Mouse (Mus musculus) limb, embryonic 14.5 days (tissue): ENCODE data around the gene Psmd13. TPM values are rescaled to one million over a fixed set of nuclear protein-coding genes. Genes with fewer than 3 reads are reported as not detected.

Experiments
- ATAC-seq: fragments of 200-750 bp; cut with Nextera tagmentation; 2 replicates; pipeline ENCODE4 v1.8.0; 2017; ENCODE audit warnings: low read depth, moderate number of reproducible peaks, moderate TSS enrichment; ENCODE audit not compliant: low FRiP score
- DNase-seq: peaks from one replicate; pipeline ENCODE4 v3.0.0-alpha.2; 2015; ENCODE audit warnings: low spot score
- H3K27ac ChIP-seq: fragments of 300-500 bp; sonication (generic); replicated peaks from 2 replicates; pipeline ENCODE4 v1.5.1; 2014; ENCODE audit warnings: low read depth, mild to moderate bottlenecking, low read length, moderate library complexity, mixed read lengths
- H3K27me3 ChIP-seq: fragments of 300-500 bp; sonication (generic); 2 replicates; pipeline ENCODE4 v1.6.1; 2014; ENCODE audit warnings: low read length, mixed read lengths; ENCODE audit not compliant: control insufficient read depth, insufficient read depth
- H3K36me3 ChIP-seq: fragments of 300-500 bp; sonication (generic); 2 replicates; pipeline ENCODE4 v1.6.1; 2014; ENCODE audit warnings: mild to moderate bottlenecking, low read length, moderate library complexity, mixed read lengths; ENCODE audit not compliant: control insufficient read depth, insufficient read depth
- H3K4me1 ChIP-seq: fragments of 300-500 bp; sonication (generic); 2 replicates; pipeline ENCODE4 v1.6.1; 2014; ENCODE audit warnings: antibody characterized with exemption, low read length, mixed read lengths; ENCODE audit not compliant: control insufficient read depth, insufficient read depth
- H3K4me2 ChIP-seq: fragments of 300-500 bp; sonication (generic); replicated peaks from 2 replicates; pipeline ENCODE4 v1.6.1; 2014; ENCODE audit warnings: low read depth, mild to moderate bottlenecking, low read length, moderate library complexity; ENCODE audit not compliant: severe bottlenecking
- H3K4me3 ChIP-seq: fragments of 300-500 bp; sonication (generic); replicated peaks from 2 replicates; pipeline ENCODE4 v1.5.1; 2014; ENCODE audit warnings: low read length
- H3K9ac ChIP-seq: fragments of 300-500 bp; sonication (generic); 2 replicates; pipeline ENCODE4 v1.6.1; 2014; ENCODE audit warnings: mild to moderate bottlenecking, low read depth, low read length, moderate library complexity; ENCODE audit not compliant: severe bottlenecking
- H3K9me3 ChIP-seq: fragments of 300-500 bp; sonication (generic); 2 replicates; pipeline ENCODE4 v1.6.1; 2016; ENCODE audit warnings: low read length; ENCODE audit not compliant: control insufficient read depth
- POLR2A ChIP-seq: fragments of 200-500 bp; IDR thresholded peaks from 2 replicates; pipeline ENCODE4 v1.8.0; 2012; ENCODE audit warnings: inconsistent platforms, mild to moderate bottlenecking, moderate library complexity, borderline replicate concordance; ENCODE audit not compliant: insufficient read depth, insufficient read length; ENCODE audit errors: extremely low read depth
- WGBS: fragments of 180-500 bp; shearing (Covaris S2); extraction: QIAGEN DNeasy Blood & Tissue Kit; methylation state at CpG from one replicate; pipeline ENCODE4 v1.1.7; 2014; 5-methylcytosine and 5-hydroxymethylcytosine counted together
- polyA plus RNA-seq, 2 experiments: library from polyadenylated mRNA; depleted of rRNA in 1 of 2; stranded (reverse) in 1 of 2; unstranded in 1 of 2; fragments of >200 nt; fragmentation: Nextera tagmentation in 1 of 2; extraction: Ambion mirVana in 1 of 2; gene quantifications; 2 replicates each; pipeline versions ENCODE4 v1.2.1 to v1.2.3; 2012 to 2014

The Psmd13 gene
- polyA plus RNA-seq, 2 experiments: 113 to 133 TPM

- DNase-seq (no peak), ATAC-seq (no peak)
- TF ChIP-seq POLR2A: no peak
- H3K27ac ChIP-seq: no peak overlapping the region
- H3K9me3 ChIP-seq: no peaks in the 10 kb centered on the region
- no peaks in the 10 kb centered on the region for H3K4me1 ChIP-seq
- no peak overlapping the region for H3K4me3 ChIP-seq
- WGBS: 84% methylated on average over 9 of the region's 9 CpGs
- H3K27me3 ChIP-seq: peaks cover 3% of the 10 kb centered on the region; the same call in 1 of the 2 replicates
- H3K9ac ChIP-seq: no peak overlapping the region
- H3K4me2 ChIP-seq: no peak overlapping the region
- H3K36me3 ChIP-seq: no peaks in the 10 kb centered on the region
Measured at GRCm38 (mm10) chr7:140836243-140837115, 45.3 kb upstream of the Psmd13 start.

DNA sequence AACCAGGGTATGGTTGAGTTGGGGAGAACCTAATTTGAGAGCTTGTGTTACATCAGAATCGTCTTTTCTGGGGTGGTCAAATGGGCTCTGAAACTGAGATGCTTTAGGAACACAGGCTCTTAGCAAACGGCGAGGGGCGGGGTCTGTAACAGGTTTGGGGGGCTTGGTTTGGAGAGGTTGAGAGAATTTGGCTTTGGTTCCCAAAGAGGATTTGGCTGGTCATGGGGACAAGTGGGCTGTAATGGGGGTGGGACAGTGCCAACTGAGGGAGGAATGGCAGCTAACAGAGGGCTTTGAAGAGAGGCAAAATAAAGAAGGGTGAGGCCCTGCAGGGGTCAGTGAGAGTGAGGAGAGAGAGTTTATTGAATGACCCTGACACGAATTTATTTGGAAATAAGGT lies 42.2 kb upstream of the Psmd13 start:
- Histone ChIP-seq H3K27me3 (peaks cover 7% of the 10 kb centered on the region; the same call in 1 of the 2 replicates), H3K9me3 (no peaks in the 10 kb centered on the region), H3K27ac (no peak overlapping the region), H3K4me2 (no peak overlapping the region), H3K4me3 (no peak overlapping the region), H3K36me3 (no peaks in the 10 kb centered on the region), H3K9ac (no peak overlapping the region), H3K4me1 (no peaks in the 10 kb centered on the region)
- ATAC-seq (no peak), DNase-seq (no peak)
- WGBS: 54% methylated on average over 5 of the region's 5 CpGs
- TF ChIP-seq POLR2A: no peak

GRCm38 (mm10) chr7:140840750-140841735 lies 40.7 kb upstream of the Psmd13 start:
- no peak for DNase-seq
- no peak for TF ChIP-seq POLR2A
- Histone ChIP-seq H3K27me3 (peaks cover 7% of the 10 kb centered on the region; the same call in 1 of the 2 replicates), H3K9ac (no peak overlapping the region), H3K4me2 (no peak overlapping the region), H3K36me3 (no peaks in the 10 kb centered on the region), H3K9me3 (no peaks in the 10 kb centered on the region), H3K4me3 (no peak overlapping the region), H3K4me1 (no peaks in the 10 kb centered on the region), H3K27ac (no peak overlapping the region)
- 31% methylated on average over 19 of the region's 19 CpGs for WGBS
- no peak for ATAC-seq

DNA sequence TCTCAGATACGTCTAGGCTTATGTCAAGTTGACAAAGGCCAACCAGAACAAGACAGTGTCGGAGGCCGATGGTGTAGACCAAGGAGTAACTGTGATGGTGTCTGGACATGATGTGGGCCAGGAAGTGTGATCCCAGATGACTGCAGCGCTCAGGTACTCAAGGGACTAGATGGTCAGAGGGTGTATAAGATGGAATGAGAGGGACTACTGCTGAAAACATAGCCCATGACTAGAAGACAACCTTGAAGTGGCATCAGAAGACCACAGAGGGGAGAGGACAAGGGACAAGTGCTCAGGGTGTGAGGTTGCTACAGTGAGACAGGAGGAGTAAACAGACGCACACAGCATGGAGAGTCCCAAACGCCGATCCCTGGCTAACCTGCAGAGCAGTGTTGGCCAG lies 38.0 kb upstream of the Psmd13 start:
- no peak for TF ChIP-seq POLR2A
- 77% methylated on average over 7 of the region's 7 CpGs for WGBS
- no peaks in the 10 kb centered on the region for H3K9me3 ChIP-seq

DNA sequence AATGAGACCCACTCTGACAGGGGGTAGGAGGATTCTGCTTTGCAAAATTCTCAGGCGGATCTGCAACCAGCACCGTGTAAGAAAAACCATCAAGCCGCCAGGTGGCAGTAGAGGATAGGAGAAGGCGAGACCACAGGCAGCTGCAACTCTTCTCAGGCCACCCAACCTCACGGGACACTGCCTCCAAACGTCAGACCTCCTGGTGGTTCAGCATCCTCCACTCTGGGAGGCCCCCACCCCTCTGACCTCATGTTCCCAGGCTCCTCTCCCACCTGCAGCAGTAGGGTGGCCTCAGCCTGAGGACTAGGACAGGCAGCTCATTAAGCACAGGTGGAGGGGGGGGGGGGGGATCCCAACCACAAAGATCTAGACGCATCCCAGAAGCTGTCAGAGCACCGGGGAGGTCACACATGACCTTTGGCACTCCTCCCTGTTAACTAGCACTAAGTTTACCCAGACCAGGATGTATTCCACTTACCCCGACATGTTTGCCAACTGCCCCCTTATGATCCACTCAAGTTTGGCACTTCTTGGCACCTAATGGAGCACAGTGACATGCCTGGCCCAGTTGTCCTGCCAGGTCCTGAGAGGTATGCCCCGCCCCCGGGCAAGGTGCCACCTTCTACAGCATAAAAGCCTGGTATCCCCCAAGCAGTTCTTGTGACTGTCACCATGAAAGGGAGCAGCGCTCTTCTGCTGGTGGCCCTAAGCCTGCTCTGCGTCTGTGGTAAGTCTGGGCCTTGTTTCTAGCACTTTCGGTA lies 36.7 kb upstream of the Psmd13 start, which contains the start of gene Scgb1c1:
Gene Scgb1c1 (plus strand): TSS at position 643 of the 761 bp plus-strand sequence.
- peaks cover 7% of the 10 kb centered on the region; the same call in 1 of the 2 replicates for H3K27me3 ChIP-seq
- no peak within 1 kb of the TSS for H3K27ac ChIP-seq
- DNase-seq (peak; percentile 86), ATAC-seq (peak; percentile 82; the same call in 1 of the 2 replicates)
- H3K4me3 ChIP-seq: no peak within 1 kb of the TSS
- no peaks in the 10 kb centered on the region for H3K4me1 ChIP-seq
- no peaks in the 10 kb centered on the region for H3K9me3 ChIP-seq
- no peaks in the 10 kb centered on the region for H3K36me3 ChIP-seq
- no peak for TF ChIP-seq POLR2A
- no peak within 1 kb of the TSS for H3K9ac ChIP-seq
- H3K4me2 ChIP-seq: no peak within 1 kb of the TSS
- 32% methylated on average over 13 of the region's 14 CpGs for WGBS

More for the DNA sequence above, 38.0 kb upstream of the Psmd13 start:
- H3K27me3 ChIP-seq: peaks cover 7% of the 10 kb centered on the region; the same call in 1 of the 2 replicates
- H3K4me2 ChIP-seq: no peak overlapping the region
- DNase-seq (no peak), ATAC-seq (no peak)
- no peak overlapping the region for H3K9ac ChIP-seq
- no peaks in the 10 kb centered on the region for H3K36me3 ChIP-seq
- no peak overlapping the region for H3K27ac ChIP-seq
- no peaks in the 10 kb centered on the region for H3K4me1 ChIP-seq
- no peak overlapping the region for H3K4me3 ChIP-seq
